Mouse (Mus musculus): ENCODE data around the gene Tmcc3. TPM values are rescaled to one million over a fixed set of nuclear protein-coding genes. Genes with fewer than 3 reads are reported as not detected.
A peak's percentile ranks its signal among the peaks of the same experiment; 100 is the strongest.

The Tmcc3 gene
- polyA plus RNA-seq, 1 experiment from 2014 or later = 8.8 TPM

- 0 out of 2 replicates have a peak, but pooled peaks cover 7% of the 10 kb centered on the region for H3K4me1 ChIP-seq (ENCODE audit: control insufficient read depth, insufficient read depth, low read length)
- WGBS = 33% methylated on average over 9 of the region's 9 CpGs
- H3K36me3 ChIP-seq (ENCODE audit: control insufficient read depth, insufficient read depth, low read length) = no peaks in the 10 kb centered on the region
- no peak overlapping the region for H3K4me2 ChIP-seq (replicated peaks; ENCODE audit: low read depth, low read length)
- H3K9ac ChIP-seq (replicated peaks; ENCODE audit: low read depth, low read length) = no peak overlapping the region
- H3K27me3 ChIP-seq (ENCODE audit: control insufficient read depth, insufficient read depth, low read length) = no peaks in the 10 kb centered on the region
- H3K9me3 ChIP-seq (ENCODE audit: control insufficient read depth, low read depth, low read length) = no peaks in the 10 kb centered on the region
- no peak overlapping the region for H3K27ac ChIP-seq (ENCODE audit: low read length)
- ATAC-seq (ENCODE audit: insufficient number of reproducible peaks, insufficient read depth, low FRiP score, low read depth) = no peak
- no peak overlapping the region for H3K4me3 ChIP-seq (ENCODE audit: low read depth, low read length)
Observed at GRCm38 (mm10) chr10:94622828-94623227, 311.1 kb downstream of the Tmcc3 start.

- Histone ChIP-seq H3K27ac (ENCODE audit: low read length) (no peak overlapping the region), H3K4me2 (replicated peaks; ENCODE audit: low read depth, low read length) (no peak overlapping the region), H3K4me3 (ENCODE audit: low read depth, low read length) (no peak overlapping the region), H3K9ac (replicated peaks; ENCODE audit: low read depth, low read length) (no peak overlapping the region), H3K9me3 (ENCODE audit: control insufficient read depth, low read depth, low read length) (no peaks in the 10 kb centered on the region), H3K27me3 (ENCODE audit: control insufficient read depth, insufficient read depth, low read length) (no peaks in the 10 kb centered on the region), H3K36me3 (ENCODE audit: control insufficient read depth, insufficient read depth, low read length) (no peaks in the 10 kb centered on the region), H3K4me1 (ENCODE audit: control insufficient read depth, insufficient read depth, low read length) (0 out of 2 replicates have a peak, but pooled peaks cover 7% of the 10 kb centered on the region)
- peak; percentile 42; the same call in 1 of the 2 replicates for ATAC-seq (ENCODE audit: insufficient number of reproducible peaks, insufficient read depth, low FRiP score, low read depth)
- 9% methylated on average over 10 of the region's 10 CpGs for WGBS
Observed at GRCm38 (mm10) chr10:94623617-94624016, 311.9 kb downstream of the Tmcc3 start.

GRCm38 (mm10) chr10:94625036-94625435 lies 313.3 kb downstream of the Tmcc3 start:
- Histone ChIP-seq H3K27me3 (ENCODE audit: control insufficient read depth, insufficient read depth, low read length) (no peaks in the 10 kb centered on the region), H3K4me1 (ENCODE audit: control insufficient read depth, insufficient read depth, low read length) (0 out of 2 replicates have a peak, but pooled peaks cover 7% of the 10 kb centered on the region), H3K9me3 (ENCODE audit: control insufficient read depth, low read depth, low read length) (no peaks in the 10 kb centered on the region), H3K9ac (replicated peaks; ENCODE audit: low read depth, low read length) (no peak overlapping the region), H3K4me3 (ENCODE audit: low read depth, low read length) (no peak overlapping the region), H3K4me2 (replicated peaks; ENCODE audit: low read depth, low read length) (no peak overlapping the region), H3K36me3 (ENCODE audit: control insufficient read depth, insufficient read depth, low read length) (no peaks in the 10 kb centered on the region), H3K27ac (ENCODE audit: low read length) (no peak overlapping the region)
- 82% methylated on average over 9 of the region's 9 CpGs for WGBS
- no peak for ATAC-seq (ENCODE audit: insufficient number of reproducible peaks, insufficient read depth, low FRiP score, low read depth)

- H3K4me2 ChIP-seq (replicated peaks; ENCODE audit: low read depth, low read length) = no peak overlapping the region
- no peaks in the 10 kb centered on the region for H3K27me3 ChIP-seq (ENCODE audit: control insufficient read depth, insufficient read depth, low read length)
- no peaks in the 10 kb centered on the region for H3K36me3 ChIP-seq (ENCODE audit: control insufficient read depth, insufficient read depth, low read length)
- H3K27ac ChIP-seq (ENCODE audit: low read length) = no peak overlapping the region
- 0 out of 2 replicates have a peak, but pooled peaks cover 7% of the 10 kb centered on the region for H3K4me1 ChIP-seq (ENCODE audit: control insufficient read depth, insufficient read depth, low read length)
- no peaks in the 10 kb centered on the region for H3K9me3 ChIP-seq (ENCODE audit: control insufficient read depth, low read depth, low read length)
- H3K4me3 ChIP-seq (ENCODE audit: low read depth, low read length) = no peak overlapping the region
- ATAC-seq (ENCODE audit: insufficient number of reproducible peaks, insufficient read depth, low FRiP score, low read depth) = no peak
- 49% methylated on average over 8 of the region's 8 CpGs for WGBS
- H3K9ac ChIP-seq (replicated peaks; ENCODE audit: low read depth, low read length) = no peak overlapping the region
Observed at GRCm38 (mm10) chr10:94625606-94626005, 313.9 kb downstream of the Tmcc3 start.

GRCm38 (mm10) chr10:94630771-94631280 lies 319.1 kb downstream of the Tmcc3 start:
- WGBS = 67% methylated on average over 4 of the region's 4 CpGs
- no peaks in the 10 kb centered on the region for H3K36me3 ChIP-seq (ENCODE audit: control insufficient read depth, insufficient read depth, low read length)
- no peak overlapping the region for H3K4me3 ChIP-seq (ENCODE audit: low read depth, low read length)
- no peaks in the 10 kb centered on the region for H3K27me3 ChIP-seq (ENCODE audit: control insufficient read depth, insufficient read depth, low read length)
- no peaks in the 10 kb centered on the region for H3K4me1 ChIP-seq (ENCODE audit: control insufficient read depth, insufficient read depth, low read length)
- H3K4me2 ChIP-seq (replicated peaks; ENCODE audit: low read depth, low read length) = no peak overlapping the region
- H3K9ac ChIP-seq (replicated peaks; ENCODE audit: low read depth, low read length) = no peak overlapping the region
- ATAC-seq (ENCODE audit: insufficient number of reproducible peaks, insufficient read depth, low FRiP score, low read depth) = no peak
- no peaks in the 10 kb centered on the region for H3K9me3 ChIP-seq (ENCODE audit: control insufficient read depth, low read depth, low read length)
- no peak overlapping the region for H3K27ac ChIP-seq (ENCODE audit: low read length)

GRCm38 (mm10) chr10:94631541-94632113 lies 319.9 kb downstream of the Tmcc3 start:
- WGBS = 80% methylated on average over 11 of the region's 11 CpGs
- ATAC-seq (ENCODE audit: insufficient number of reproducible peaks, insufficient read depth, low FRiP score, low read depth) = no peak
- Histone ChIP-seq H3K4me1 (ENCODE audit: control insufficient read depth, insufficient read depth, low read length) (no peaks in the 10 kb centered on the region), H3K27ac (ENCODE audit: low read length) (no peak overlapping the region), H3K27me3 (ENCODE audit: control insufficient read depth, insufficient read depth, low read length) (no peaks in the 10 kb centered on the region), H3K36me3 (ENCODE audit: control insufficient read depth, insufficient read depth, low read length) (no peaks in the 10 kb centered on the region), H3K9me3 (ENCODE audit: control insufficient read depth, low read depth, low read length) (no peaks in the 10 kb centered on the region), H3K9ac (replicated peaks; ENCODE audit: low read depth, low read length) (no peak overlapping the region), H3K4me2 (replicated peaks; ENCODE audit: low read depth, low read length) (no peak overlapping the region), H3K4me3 (ENCODE audit: low read depth, low read length) (no peak overlapping the region)

GRCm38 (mm10) chr10:94632245-94632644 lies 320.5 kb downstream of the Tmcc3 start:
- H3K4me1 ChIP-seq (ENCODE audit: control insufficient read depth, insufficient read depth, low read length) = no peaks in the 10 kb centered on the region

GRCm38 (mm10) chr10:94638599-94638998 lies 326.9 kb downstream of the Tmcc3 start:
- Histone ChIP-seq H3K27me3 (ENCODE audit: control insufficient read depth, insufficient read depth, low read length) (no peaks in the 10 kb centered on the region), H3K27ac (ENCODE audit: low read length) (no peak overlapping the region), H3K4me3 (ENCODE audit: low read depth, low read length) (no peak overlapping the region), H3K4me2 (replicated peaks; ENCODE audit: low read depth, low read length) (no peak overlapping the region), H3K4me1 (ENCODE audit: control insufficient read depth, insufficient read depth, low read length) (no peaks in the 10 kb centered on the region), H3K9me3 (ENCODE audit: control insufficient read depth, low read depth, low read length) (no peaks in the 10 kb centered on the region), H3K36me3 (ENCODE audit: control insufficient read depth, insufficient read depth, low read length) (no peaks in the 10 kb centered on the region), H3K9ac (replicated peaks; ENCODE audit: low read depth, low read length) (no peak overlapping the region)
- WGBS = 87% methylated on average over 5 of the region's 5 CpGs
- no peak for ATAC-seq (ENCODE audit: insufficient number of reproducible peaks, insufficient read depth, low FRiP score, low read depth)

More at GRCm38 (mm10) chr10:94632245-94632644, 320.5 kb downstream of the Tmcc3 start:
- Histone ChIP-seq H3K27ac (ENCODE audit: low read length) (no peak overlapping the region), H3K36me3 (ENCODE audit: control insufficient read depth, insufficient read depth, low read length) (no peaks in the 10 kb centered on the region), H3K9ac (replicated peaks; ENCODE audit: low read depth, low read length) (no peak overlapping the region), H3K4me3 (ENCODE audit: low read depth, low read length) (no peak overlapping the region), H3K4me2 (replicated peaks; ENCODE audit: low read depth, low read length) (no peak overlapping the region), H3K27me3 (ENCODE audit: control insufficient read depth, insufficient read depth, low read length) (no peaks in the 10 kb centered on the region), H3K9me3 (ENCODE audit: control insufficient read depth, low read depth, low read length) (no peaks in the 10 kb centered on the region)
- no peak for ATAC-seq (ENCODE audit: insufficient number of reproducible peaks, insufficient read depth, low FRiP score, low read depth)
- WGBS = 85% methylated on average over 5 of the region's 5 CpGs

- ATAC-seq (ENCODE audit: insufficient number of reproducible peaks, insufficient read depth, low FRiP score, low read depth) = no peak
- no peaks in the 10 kb centered on the region for H3K27me3 ChIP-seq (ENCODE audit: control insufficient read depth, insufficient read depth, low read length)
- no peaks in the 10 kb centered on the region for H3K9me3 ChIP-seq (ENCODE audit: control insufficient read depth, low read depth, low read length)
- no peak overlapping the region for H3K4me3 ChIP-seq (ENCODE audit: low read depth, low read length)
- H3K4me2 ChIP-seq (replicated peaks; ENCODE audit: low read depth, low read length) = no peak overlapping the region
- H3K36me3 ChIP-seq (ENCODE audit: control insufficient read depth, insufficient read depth, low read length) = no peaks in the 10 kb centered on the region
- WGBS = 75% methylated on average over 5 of the region's 5 CpGs
- H3K4me1 ChIP-seq (ENCODE audit: control insufficient read depth, insufficient read depth, low read length) = no peaks in the 10 kb centered on the region
- H3K9ac ChIP-seq (replicated peaks; ENCODE audit: low read depth, low read length) = no peak overlapping the region
- no peak overlapping the region for H3K27ac ChIP-seq (ENCODE audit: low read length)
Observed at GRCm38 (mm10) chr10:94639281-94639680, 327.5 kb downstream of the Tmcc3 start.
